In genomic region chr7:78643667-78644066, GRCm38 (mm10) we compare ENCODE assay signal across 10 mouse cellular contexts.
A peak's percentile ranks its signal among the peaks of the same experiment; 100 is the strongest.
DNase-seq lines count a peak whose midpoint lies in the region; ATAC-seq and TF ChIP-seq lines count a peak whose summit lies in the region.
"Had no signal": no experiment of that assay in that cellular context is flagged by ENCODE, and none has a peak within 500 bp of the region (broad histone marks: within the 10 kb centered on the region; RNA-seq: fewer than 3 reads in every experiment).

No protein-coding gene starts in this region.

- no peak overlapping the region for H3K27ac ChIP-seq in kidney, postnatal 0 days
- H3K27ac ChIP-seq in liver, postnatal 0 days (ENCODE audit: low read depth): no peak overlapping the region
- H3K27ac ChIP-seq: heart, embryonic 13.5 days; limb, embryonic 15.5 days had no signal

- no peaks in the 10 kb centered on the region for H3K4me1 ChIP-seq in kidney, postnatal 0 days (replicated peaks; ENCODE audit: insufficient read depth, low read length)
- no peaks in the 10 kb centered on the region for H3K4me1 ChIP-seq in G1E (ENCODE audit: insufficient read depth, low read depth, low read length)
- no peaks in the 10 kb centered on the region for H3K4me1 ChIP-seq in liver, postnatal 0 days (ENCODE audit: insufficient read depth)
- H3K4me1 ChIP-seq: heart, embryonic 13.5 days; limb, embryonic 15.5 days had no signal

- no peak for ATAC-seq in kidney, postnatal 0 days (replicated peaks; ENCODE audit: low FRiP score, low read depth)
- ATAC-seq in G1E (ENCODE audit: extremely low read depth, insufficient number of reproducible peaks, low FRiP score, poor library complexity, severe bottlenecking): no peak
- no peak for ATAC-seq in liver, postnatal 0 days
- ATAC-seq in megakaryocyte, adult 5-6 weeks (ENCODE audit: poor library complexity, severe bottlenecking): no peak

- peak; percentile 46 for TF ChIP-seq CTCF in kidney, postnatal 0 days (IDR thresholded peaks at IDR 0.05; ENCODE audit: low read depth)
- peak; percentile 39; the same call in 1 of the 2 replicates for TF ChIP-seq CTCF in G1E (IDR thresholded peaks at IDR 0.05; ENCODE audit: low read depth, low read length)
- TF ChIP-seq CTCF in liver, postnatal 0 days (IDR thresholded peaks at IDR 0.05; ENCODE audit: low read depth): peak; percentile 33

- no peaks in the 10 kb centered on the region for H3K36me3 ChIP-seq in kidney, postnatal 0 days (ENCODE audit: insufficient read depth, low read length)
- no peaks in the 10 kb centered on the region for H3K36me3 ChIP-seq in G1E (replicated peaks)
- no peaks in the 10 kb centered on the region for H3K36me3 ChIP-seq in liver, postnatal 0 days (replicated peaks; ENCODE audit: insufficient read depth, low read length)
- H3K36me3 ChIP-seq: heart, embryonic 13.5 days; limb, embryonic 15.5 days had no signal

- no peak for TF ChIP-seq EP300 in liver, postnatal 0 days (IDR thresholded peaks at IDR 0.05; ENCODE audit: low read depth)

- WGBS in kidney, postnatal 0 days: 70% methylated on average over 6 of the region's 6 CpGs
- 49% methylated on average over 6 of the region's 6 CpGs for WGBS in liver, postnatal 0 days (ENCODE audit: insufficient replicate concordance)

- H3K4me3 ChIP-seq in kidney, postnatal 0 days (replicated peaks; ENCODE audit: low read depth, low read length): no peak overlapping the region
- H3K4me3 ChIP-seq in G1E (ENCODE audit: low read depth, low read length): no peak overlapping the region
- H3K4me3 ChIP-seq in liver, postnatal 0 days (ENCODE audit: low read depth, low read length): no peak overlapping the region
- H3K4me3 ChIP-seq: heart, embryonic 13.5 days; limb, embryonic 15.5 days had no signal

- H3K9ac ChIP-seq in kidney, postnatal 0 days (ENCODE audit: low read depth, low read length): no peak overlapping the region
- no peak overlapping the region for H3K9ac ChIP-seq in liver, postnatal 0 days (replicated peaks)
- H3K9ac ChIP-seq: heart, embryonic 13.5 days; limb, embryonic 15.5 days had no signal

- H3K27me3 ChIP-seq in kidney, postnatal 0 days (ENCODE audit: insufficient read depth, low read length): no peaks in the 10 kb centered on the region
- H3K27me3 ChIP-seq in G1E (ENCODE audit: insufficient read depth, low read length): no peaks in the 10 kb centered on the region
- no peaks in the 10 kb centered on the region for H3K27me3 ChIP-seq in liver, postnatal 0 days (ENCODE audit: insufficient read depth, low read length)
- H3K27me3 ChIP-seq: heart, embryonic 13.5 days; limb, embryonic 15.5 days had no signal

- DNase-seq in kidney, postnatal 0 days (ENCODE audit: low spot score): no peak
- DNase-seq in kidney, adult 8-10 months: no peak
- DNase-seq in CD4-positive helper T cell, adult 2 months (ENCODE audit: low read depth, low spot score): peak; percentile 42
- no peak for DNase-seq in G1E (ENCODE audit: low spot score)
- DNase-seq in liver, postnatal 0 days: no peak
- DNase-seq in layer of hippocampus, adult 11-12 months (ENCODE audit: low spot score): no peak
- DNase-seq: kidney, postnatal 10 days had no signal

- no peaks in the 10 kb centered on the region for H3K9me3 ChIP-seq in kidney, postnatal 0 days (replicated peaks; ENCODE audit: low read length)
- no peaks in the 10 kb centered on the region for H3K9me3 ChIP-seq in G1E (replicated peaks)
- no peaks in the 10 kb centered on the region for H3K9me3 ChIP-seq in liver, postnatal 0 days (ENCODE audit: low read length)
- H3K9me3 ChIP-seq: heart, embryonic 13.5 days; limb, embryonic 15.5 days had no signal

- no peak overlapping the region for H3K4me2 ChIP-seq in kidney, postnatal 0 days (ENCODE audit: low read length)
- H3K4me2 ChIP-seq in liver, postnatal 0 days (ENCODE audit: low read depth, low read length): no peak overlapping the region
- H3K4me2 ChIP-seq: heart, embryonic 13.5 days; limb, embryonic 15.5 days had no signal
